Mouse (Mus musculus) midbrain, embryonic 16.5 days (tissue): ENCODE results near the gene T. TPM values are rescaled to one million over a fixed set of nuclear protein-coding genes. Genes with fewer than 3 reads are reported as not detected.

Source experiments
- ATAC-seq: fragments of 200-750 bp; cut with Nextera tagmentation; 2 replicates; pipeline ENCODE4 v1.8.0; 2017; ENCODE audit warnings: moderate TSS enrichment
- H3K27ac ChIP-seq: fragments of 300-500 bp; sonication (generic); 2 replicates; pipeline ENCODE4 v1.5.1; 2014; ENCODE audit warnings: mild to moderate bottlenecking, low read length, mixed read lengths
- H3K27me3 ChIP-seq: fragments of 300-500 bp; sonication (generic); 2 replicates; pipeline ENCODE4 v1.6.1; 2014; ENCODE audit warnings: low read depth, low read length, mixed read lengths; ENCODE audit not compliant: control insufficient read depth, insufficient read depth
- H3K36me3 ChIP-seq: fragments of 300-500 bp; sonication (generic); 2 replicates; pipeline ENCODE4 v1.6.1; 2014; ENCODE audit warnings: mild to moderate bottlenecking, low read length, moderate library complexity, mixed read lengths; ENCODE audit not compliant: control insufficient read depth, insufficient read depth
- H3K4me1 ChIP-seq: fragments of 300-500 bp; sonication (generic); 2 replicates; pipeline ENCODE4 v1.6.1; 2014; ENCODE audit warnings: mild to moderate bottlenecking, low read length, mixed read lengths; ENCODE audit not compliant: control insufficient read depth, insufficient read depth
- H3K4me2 ChIP-seq: fragments of 300-500 bp; sonication (generic); 2 replicates; pipeline ENCODE4 v1.6.1; 2014; ENCODE audit warnings: mild to moderate bottlenecking, low read length, mixed read lengths
- H3K4me3 ChIP-seq: fragments of 300-500 bp; sonication (generic); 2 replicates; pipeline ENCODE4 v1.5.1; 2014; ENCODE audit warnings: low read depth, mild to moderate bottlenecking, low read length, moderate library complexity, mixed read lengths
- H3K9ac ChIP-seq: fragments of 300-500 bp; sonication (generic); 2 replicates; pipeline ENCODE4 v1.6.1; 2014; ENCODE audit warnings: low read depth, low read length, mixed read lengths
- H3K9me3 ChIP-seq: fragments of 300-500 bp; sonication (generic); replicated peaks from 2 replicates; pipeline ENCODE4 v1.6.1; 2014; ENCODE audit warnings: mild to moderate bottlenecking, low read length, mixed read lengths; ENCODE audit not compliant: control insufficient read depth, poor library complexity, severe bottlenecking
- WGBS: fragments of 180-500 bp; shearing (Covaris S2); extraction: QIAGEN DNeasy Blood & Tissue Kit; methylation state at CpG from one replicate; pipeline ENCODE4 v1.1.7; 2014; 5-methylcytosine and 5-hydroxymethylcytosine counted together
- polyA plus RNA-seq: library from polyadenylated mRNA; unstranded; fragments of >200 nt; fragmentation: Nextera tagmentation; extraction: Ambion mirVana; gene quantifications from 2 replicates; pipeline ENCODE4 v1.2.1, GENCODE M21; 2015

The T gene
- polyA plus RNA-seq, 1 experiment from 2014 or later: 0.44 TPM

GRCm38 (mm10) chr17:8448324-8448723, 14.1 kb downstream of the T start:
- no peak overlapping the region for H3K9ac ChIP-seq
- H3K9me3 ChIP-seq: no peaks in the 10 kb centered on the region
- H3K27me3 ChIP-seq: no peaks in the 10 kb centered on the region
- H3K4me3 ChIP-seq: no peak overlapping the region
- H3K27ac ChIP-seq: no peak overlapping the region
- ATAC-seq: no peak
- no peaks in the 10 kb centered on the region for H3K4me1 ChIP-seq
- no peaks in the 10 kb centered on the region for H3K36me3 ChIP-seq
- 71% methylated on average over 3 of the region's 3 CpGs for WGBS
- no peak overlapping the region for H3K4me2 ChIP-seq

GRCm38 (mm10) chr17:8455196-8455595, 21.0 kb downstream of the T start:
- no peak for ATAC-seq

GRCm38 (mm10) chr17:8455601-8456000, 21.4 kb downstream of the T start:
- Histone ChIP-seq H3K4me2 (no peak overlapping the region), H3K27ac (no peak overlapping the region), H3K36me3 (no peaks in the 10 kb centered on the region), H3K9me3 (no peaks in the 10 kb centered on the region), H3K27me3 (no peaks in the 10 kb centered on the region), H3K4me1 (peaks cover 12% of the 10 kb centered on the region), H3K9ac (no peak overlapping the region), H3K4me3 (no peak overlapping the region)
- no peak for ATAC-seq
- 59% methylated on average over 7 of the region's 7 CpGs for WGBS

More at GRCm38 (mm10) chr17:8455196-8455595, 21.0 kb downstream of the T start:
- Histone ChIP-seq H3K4me3 (no peak overlapping the region), H3K27me3 (no peaks in the 10 kb centered on the region), H3K4me1 (peaks cover 12% of the 10 kb centered on the region), H3K4me2 (no peak overlapping the region), H3K36me3 (no peaks in the 10 kb centered on the region), H3K9me3 (no peaks in the 10 kb centered on the region), H3K27ac (no peak overlapping the region), H3K9ac (no peak overlapping the region)
- WGBS: 67% methylated on average over 6 of the region's 6 CpGs

- peak; percentile 77 for ATAC-seq
- H3K27me3 ChIP-seq: no peaks in the 10 kb centered on the region
- H3K9ac ChIP-seq: no peak overlapping the region
- peak overlapping the region; percentile 84 for H3K27ac ChIP-seq
- no peak overlapping the region for H3K4me2 ChIP-seq
- no peaks in the 10 kb centered on the region for H3K36me3 ChIP-seq
- peaks cover 12% of the 10 kb centered on the region for H3K4me1 ChIP-seq
- 24% methylated on average over 9 of the region's 9 CpGs for WGBS
- no peaks in the 10 kb centered on the region for H3K9me3 ChIP-seq
- H3K4me3 ChIP-seq: no peak overlapping the region
Observed at GRCm38 (mm10) chr17:8456856-8457460, 22.7 kb downstream of the T start.

- WGBS: 3% methylated on average over 4 of the region's 4 CpGs
Observed at GRCm38 (mm10) chr17:8461568-8461967, 27.3 kb downstream of the T start.

GRCm38 (mm10) chr17:8463482-8464128, 29.4 kb downstream of the T start:
- Histone ChIP-seq H3K27me3 (no peaks in the 10 kb centered on the region), H3K27ac (no peak overlapping the region), H3K4me2 (no peak overlapping the region), H3K4me1 (peaks cover 4% of the 10 kb centered on the region; the same call in 1 of the 2 replicates), H3K9ac (no peak overlapping the region), H3K4me3 (no peak overlapping the region), H3K36me3 (no peaks in the 10 kb centered on the region), H3K9me3 (no peaks in the 10 kb centered on the region)
- 27% methylated on average over 9 of the region's 9 CpGs for WGBS
- peak; percentile 81 for ATAC-seq

More at GRCm38 (mm10) chr17:8461568-8461967, 27.3 kb downstream of the T start:
- H3K27me3 ChIP-seq: no peaks in the 10 kb centered on the region
- no peak overlapping the region for H3K27ac ChIP-seq
- no peak overlapping the region for H3K4me3 ChIP-seq
- ATAC-seq: no peak
- H3K9me3 ChIP-seq: no peaks in the 10 kb centered on the region
- H3K36me3 ChIP-seq: no peaks in the 10 kb centered on the region
- no peak overlapping the region for H3K9ac ChIP-seq
- no peak overlapping the region for H3K4me2 ChIP-seq
- peaks cover 14% of the 10 kb centered on the region for H3K4me1 ChIP-seq

GRCm38 (mm10) chr17:8467771-8468170, 33.5 kb downstream of the T start:
- Histone ChIP-seq H3K9ac (no peak overlapping the region), H3K27me3 (no peaks in the 10 kb centered on the region), H3K9me3 (no peaks in the 10 kb centered on the region), H3K36me3 (no peaks in the 10 kb centered on the region), H3K27ac (no peak overlapping the region), H3K4me1 (peaks cover 4% of the 10 kb centered on the region; the same call in 1 of the 2 replicates), H3K4me2 (no peak overlapping the region), H3K4me3 (no peak overlapping the region)
- WGBS: 86% methylated on average over 3 of the region's 3 CpGs
- no peak for ATAC-seq

GRCm38 (mm10) chr17:8468716-8469344, 34.6 kb downstream of the T start:
- Histone ChIP-seq H3K4me1 (no peaks in the 10 kb centered on the region), H3K36me3 (no peaks in the 10 kb centered on the region), H3K9me3 (no peaks in the 10 kb centered on the region), H3K27me3 (no peaks in the 10 kb centered on the region), H3K4me2 (no peak overlapping the region), H3K9ac (no peak overlapping the region), H3K27ac (no peak overlapping the region), H3K4me3 (no peak overlapping the region)
- peak; percentile 92 for ATAC-seq
- 16% methylated on average over 19 of the region's 19 CpGs for WGBS

GRCm38 (mm10) chr17:8478554-8478953, 44.3 kb downstream of the T start:
- 85% methylated on average over 3 of the region's 3 CpGs for WGBS
- Histone ChIP-seq H3K4me3 (no peak overlapping the region), H3K4me1 (no peaks in the 10 kb centered on the region), H3K9ac (no peak overlapping the region), H3K27me3 (no peaks in the 10 kb centered on the region), H3K27ac (no peak overlapping the region), H3K4me2 (no peak overlapping the region), H3K9me3 (no peaks in the 10 kb centered on the region), H3K36me3 (no peaks in the 10 kb centered on the region)
- ATAC-seq: no peak
